Mouse (Mus musculus) hindbrain, embryonic 10.5 days (tissue): ENCODE data around the gene Fmnl2. TPM values are rescaled to one million over a fixed set of nuclear protein-coding genes. Genes with fewer than 3 reads are reported as not detected.
A peak's percentile ranks its signal among the peaks of the same experiment; 100 is the strongest.

Experiments
- DNase-seq: peaks from one replicate; pipeline ENCODE4 v3.0.0-alpha.2; 2017; ENCODE audit warnings: low spot score
- H3K27ac ChIP-seq: fragments of 300-500 bp; sonication (generic); 2 replicates; pipeline ENCODE4 v1.5.1; 2016; ENCODE audit warnings: mild to moderate bottlenecking, moderate library complexity
- H3K27me3 ChIP-seq: fragments of 300-500 bp; sonication (generic); 2 replicates; pipeline ENCODE4 v1.6.1; 2016; ENCODE audit warnings: mild to moderate bottlenecking; ENCODE audit not compliant: poor library complexity, insufficient read depth, severe bottlenecking
- H3K36me3 ChIP-seq: fragments of 300-500 bp; sonication (generic); 2 replicates; pipeline ENCODE4 v1.6.1; 2016; ENCODE audit warnings: mild to moderate bottlenecking, moderate library complexity
- H3K4me1 ChIP-seq: fragments of 300-500 bp; sonication (generic); replicated peaks from 2 replicates; pipeline ENCODE4 v1.6.1; 2016; ENCODE audit warnings: mild to moderate bottlenecking
- H3K4me3 ChIP-seq: fragments of 300-500 bp; sonication (generic); 2 replicates; pipeline ENCODE4 v1.5.1; 2016; ENCODE audit warnings: mild to moderate bottlenecking, moderate library complexity
- H3K9me3 ChIP-seq: fragments of 300-500 bp; sonication (generic); 2 replicates; pipeline ENCODE4 v1.6.1; 2016; ENCODE audit warnings: mild to moderate bottlenecking, moderate library complexity
- WGBS: fragments of 180-500 bp; shearing (Covaris S2); methylation state at CpG from one replicate; pipeline ENCODE4 v1.1.7; 2016; 5-methylcytosine and 5-hydroxymethylcytosine counted together
- polyA plus RNA-seq: library from polyadenylated mRNA; unstranded; fragments of >200 nt; fragmentation: Nextera tagmentation; extraction: Ambion mirVana; gene quantifications from 2 replicates; pipeline ENCODE4 v1.2.1, GENCODE M21; 2016

Fmnl2 gene
- polyA plus RNA-seq, 1 experiment from 2014 or later: 5.7 TPM

DNA sequence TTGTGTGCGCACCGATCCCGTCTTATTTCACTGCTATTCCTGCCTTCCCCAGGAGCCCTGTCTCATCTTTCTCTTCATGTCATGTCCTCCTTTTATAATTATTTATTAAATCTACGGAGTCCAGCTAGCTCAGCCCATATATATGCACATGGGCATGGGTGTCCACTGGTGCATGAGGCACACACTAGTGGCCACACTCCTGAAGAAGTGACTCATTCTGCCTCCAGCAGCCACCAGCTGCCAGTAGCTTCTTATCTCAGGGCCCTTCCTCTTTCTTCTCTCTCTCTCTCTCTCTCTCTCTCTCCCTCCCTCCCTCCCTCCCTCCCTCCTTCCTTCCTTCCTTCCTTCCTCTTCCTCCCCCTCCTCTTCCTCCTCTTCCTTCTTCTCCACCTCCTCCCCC lies 43.1 kb downstream of the Fmnl2 start:
- H3K4me1 ChIP-seq: 0 out of 2 replicates have a peak, but pooled peaks cover 7% of the 10 kb centered on the region
- WGBS: 90% methylated on average over 4 of the region's 4 CpGs
- H3K9me3 ChIP-seq: no peaks in the 10 kb centered on the region
- H3K36me3 ChIP-seq: no peaks in the 10 kb centered on the region
- no peaks in the 10 kb centered on the region for H3K27me3 ChIP-seq
- no peak overlapping the region for H3K4me3 ChIP-seq
- no peak for DNase-seq
- no peak overlapping the region for H3K27ac ChIP-seq

DNA sequence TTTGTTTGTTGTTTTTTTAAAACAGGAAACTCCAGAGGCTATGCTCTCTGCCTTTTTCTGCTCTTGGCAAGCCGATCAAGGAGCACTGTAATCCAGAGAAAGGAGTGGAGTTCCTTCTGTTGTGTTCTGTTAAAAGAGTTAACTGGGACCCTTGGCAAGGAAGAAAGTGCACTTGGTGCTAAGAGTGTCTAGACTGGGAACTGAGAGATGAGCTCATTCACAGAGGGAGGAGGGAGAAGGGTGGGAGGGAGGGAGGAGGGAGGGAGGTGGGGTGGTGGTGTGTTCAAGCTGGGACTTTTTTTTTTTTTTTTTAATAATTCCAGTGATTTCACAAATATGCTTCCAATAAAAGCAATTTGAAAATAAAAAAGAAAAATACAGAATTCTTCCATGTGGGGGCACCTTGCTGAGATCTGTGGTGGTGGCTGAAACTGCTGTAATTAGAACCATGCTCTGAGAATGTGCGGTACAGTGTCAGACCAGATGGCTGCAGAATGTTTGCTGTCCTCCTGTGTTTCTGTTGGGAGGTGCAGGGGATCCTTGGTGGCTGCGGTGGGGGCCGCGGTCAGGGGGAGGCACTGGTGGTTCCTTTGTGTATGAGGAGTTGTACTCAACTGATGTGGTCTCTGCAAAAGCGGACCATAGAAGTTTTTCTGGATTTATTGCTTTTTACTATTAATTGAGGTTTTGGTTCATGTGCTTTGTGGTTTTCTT lies 43.8 kb downstream of the Fmnl2 start:
- peak; percentile 18 for DNase-seq
- no peak overlapping the region for H3K4me3 ChIP-seq
- peaks cover 11% of the 10 kb centered on the region; the same call in 1 of the 2 replicates for H3K4me1 ChIP-seq
- H3K27ac ChIP-seq: no peak overlapping the region
- no peaks in the 10 kb centered on the region for H3K9me3 ChIP-seq
- no peaks in the 10 kb centered on the region for H3K27me3 ChIP-seq
- no peaks in the 10 kb centered on the region for H3K36me3 ChIP-seq
- WGBS: 83% methylated on average over 6 of the region's 6 CpGs

DNA sequence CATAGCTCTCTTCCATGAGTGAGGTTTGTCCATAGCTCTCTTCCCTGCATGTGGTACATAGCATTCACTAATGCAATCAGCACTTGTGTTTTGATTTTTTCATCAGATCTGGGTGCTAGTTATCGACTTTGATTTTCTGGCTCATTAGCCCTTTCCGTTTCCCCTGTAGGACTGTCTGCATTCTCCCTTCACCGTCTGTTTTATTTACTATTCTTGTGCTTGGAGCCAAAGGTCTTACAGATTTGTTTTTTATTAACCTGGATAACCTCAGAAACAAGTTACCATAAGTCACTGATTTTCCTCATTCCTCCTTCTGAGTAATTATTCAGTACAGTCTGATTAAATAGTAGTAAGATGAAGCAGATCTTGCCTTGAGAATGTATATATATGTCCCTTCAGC lies 44.8 kb downstream of the Fmnl2 start:
- Histone ChIP-seq H3K4me3 (no peak overlapping the region), H3K36me3 (no peaks in the 10 kb centered on the region), H3K4me1 (peaks cover 14% of the 10 kb centered on the region; the same call in 1 of the 2 replicates), H3K9me3 (no peaks in the 10 kb centered on the region), H3K27me3 (no peaks in the 10 kb centered on the region), H3K27ac (no peak overlapping the region)
- DNase-seq: no peak
- 84% methylated on average over 3 of the region's 3 CpGs for whole genome bisulfite sequencing

DNA sequence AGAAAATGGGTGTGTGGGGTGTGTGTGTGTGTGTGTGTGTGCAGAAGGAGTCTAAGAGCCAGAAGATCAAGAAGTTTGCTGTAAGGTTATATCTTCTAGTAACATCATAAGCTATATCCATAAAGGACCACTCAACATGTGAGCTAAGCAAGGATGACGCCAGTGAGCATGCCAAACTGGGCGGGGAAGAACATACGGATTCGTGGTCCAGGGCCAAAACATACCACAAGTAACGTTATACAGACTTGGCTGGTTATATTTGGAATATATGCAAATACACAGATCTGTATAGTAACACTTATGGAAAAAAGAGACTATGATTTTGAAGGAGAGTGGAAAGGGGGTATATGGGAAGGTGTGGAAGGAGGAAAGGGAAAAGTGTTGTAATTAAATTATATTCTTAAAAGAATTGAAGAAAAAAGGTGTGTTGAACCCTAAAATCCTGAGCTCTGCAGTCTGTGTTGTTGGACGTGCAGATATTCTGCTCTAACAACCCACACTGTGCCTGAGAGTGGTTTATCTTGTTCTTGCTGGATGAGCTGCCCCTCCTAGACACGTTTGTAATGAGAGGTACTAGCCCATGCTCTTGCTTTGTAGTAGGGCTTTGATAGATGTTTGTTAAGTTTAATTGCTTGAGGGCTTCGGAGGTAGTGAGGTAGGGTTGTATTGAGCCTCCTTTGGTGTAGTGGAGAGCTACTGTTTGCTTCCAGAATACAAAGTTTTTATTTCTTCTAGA lies 45.7 kb downstream of the Fmnl2 start:
- H3K36me3 ChIP-seq: no peaks in the 10 kb centered on the region
- H3K4me1 ChIP-seq: peaks cover 14% of the 10 kb centered on the region; the same call in 1 of the 2 replicates
- no peak for DNase-seq
- no peaks in the 10 kb centered on the region for H3K9me3 ChIP-seq
- no peaks in the 10 kb centered on the region for H3K27me3 ChIP-seq
- no peak overlapping the region for H3K4me3 ChIP-seq
- no peak overlapping the region for H3K27ac ChIP-seq
- 87% methylated on average over 8 of the region's 8 CpGs for WGBS

DNA sequence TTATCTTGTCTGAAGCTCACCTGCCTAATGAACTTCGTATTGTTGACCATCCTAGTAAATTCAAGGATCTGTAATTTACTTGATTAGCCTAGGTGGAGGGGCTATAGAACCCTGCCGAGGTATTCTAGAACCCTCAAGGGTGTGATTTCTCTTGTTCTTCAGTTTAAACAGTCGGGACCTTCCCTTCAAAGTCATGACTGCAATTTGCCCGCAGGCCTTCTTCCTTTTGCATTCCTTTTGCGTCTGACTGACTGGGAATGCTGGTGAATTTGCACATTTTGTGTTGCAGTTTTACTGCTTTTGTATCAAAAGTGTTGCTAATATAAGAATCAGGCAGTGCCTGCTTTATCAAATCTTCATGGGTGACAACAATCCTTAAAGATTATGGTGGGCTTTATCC lies 46.9 kb downstream of the Fmnl2 start:
- Histone ChIP-seq H3K36me3 (no peaks in the 10 kb centered on the region), H3K27ac (no peak overlapping the region), H3K9me3 (no peaks in the 10 kb centered on the region), H3K27me3 (no peaks in the 10 kb centered on the region), H3K4me3 (no peak overlapping the region), H3K4me1 (peaks cover 11% of the 10 kb centered on the region; the same call in 1 of the 2 replicates)
- DNase-seq: no peak
- WGBS: 78% methylated on average over 5 of the region's 5 CpGs

DNA sequence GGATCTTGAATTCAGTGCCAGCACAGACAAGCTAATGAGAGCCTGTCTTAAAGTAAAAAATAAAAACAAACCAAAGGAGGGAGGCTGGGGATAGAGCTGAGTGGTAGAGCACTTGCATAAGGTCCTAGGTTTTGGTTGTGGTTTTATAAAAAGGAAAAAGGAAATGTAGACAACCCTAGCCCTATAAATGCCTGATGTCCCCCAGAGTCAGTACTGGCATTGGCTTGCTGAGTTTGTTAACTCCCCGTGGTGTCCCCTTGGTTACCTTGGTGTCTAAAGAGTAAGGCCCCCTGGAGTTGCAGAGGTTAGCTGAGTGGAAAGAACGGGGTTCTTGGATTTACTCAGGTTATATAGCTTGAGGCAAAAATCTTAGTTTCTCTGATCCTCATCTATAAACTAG lies 55.7 kb downstream of the Fmnl2 start:
- Histone ChIP-seq H3K27ac (no peak overlapping the region), H3K4me3 (no peak overlapping the region), H3K4me1 (peaks cover 19% of the 10 kb centered on the region), H3K27me3 (no peaks in the 10 kb centered on the region), H3K9me3 (no peaks in the 10 kb centered on the region), H3K36me3 (no peaks in the 10 kb centered on the region)
- WGBS: 26% methylated on average over 2 of the region's 2 CpGs
- no peak for DNase-seq

DNA sequence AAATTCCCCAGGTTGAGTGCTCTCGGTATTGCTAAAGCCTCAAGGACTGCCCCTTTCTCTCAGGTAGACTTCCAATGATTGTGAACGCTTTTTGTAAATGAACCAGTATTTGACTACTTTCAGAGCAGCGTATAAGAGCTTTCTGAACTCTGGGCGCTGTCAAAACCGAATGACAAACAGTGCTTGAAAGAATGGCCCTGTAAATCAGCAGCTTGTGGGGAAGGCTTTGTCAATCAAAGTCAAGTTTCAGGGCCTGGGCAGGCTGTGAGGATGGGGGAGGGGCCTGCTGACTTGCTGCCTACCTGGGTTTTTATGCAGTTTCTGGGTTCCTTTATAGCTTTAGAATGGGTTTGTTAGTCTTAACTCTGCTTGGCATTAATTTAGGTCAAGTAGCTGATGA lies 56.1 kb downstream of the Fmnl2 start:
- H3K27ac ChIP-seq: no peak overlapping the region

DNA sequence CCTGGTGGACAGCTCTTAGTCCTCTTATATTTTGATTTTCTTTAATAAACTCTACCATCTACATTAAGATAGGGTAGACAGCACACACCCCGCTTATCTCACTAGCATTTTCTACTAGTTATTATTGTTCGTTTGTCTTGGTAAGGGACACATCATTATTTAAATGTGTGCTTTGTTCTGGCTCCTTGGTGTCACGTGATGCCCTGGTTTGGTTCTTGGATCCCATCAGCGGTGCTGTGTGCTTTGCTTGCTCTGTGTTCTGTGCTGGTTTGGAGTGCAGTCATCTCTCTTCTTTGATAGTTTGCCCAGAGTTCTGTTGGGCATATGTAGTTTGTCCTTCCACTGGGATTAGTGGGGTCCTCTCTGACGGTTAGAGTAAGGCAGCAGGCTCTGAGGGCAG lies 57.9 kb downstream of the Fmnl2 start:
- no peak overlapping the region for H3K27ac ChIP-seq
- peaks cover 23% of the 10 kb centered on the region for H3K4me1 ChIP-seq
- no peak for DNase-seq
- no peak overlapping the region for H3K4me3 ChIP-seq
- H3K27me3 ChIP-seq: no peaks in the 10 kb centered on the region
- WGBS: 88% methylated on average over 5 of the region's 5 CpGs
- H3K36me3 ChIP-seq: no peaks in the 10 kb centered on the region
- H3K9me3 ChIP-seq: no peaks in the 10 kb centered on the region

More for the DNA sequence above, 56.1 kb downstream of the Fmnl2 start:
- peaks cover 21% of the 10 kb centered on the region for H3K4me1 ChIP-seq
- no peak overlapping the region for H3K4me3 ChIP-seq
- WGBS: 20% methylated on average over 5 of the region's 5 CpGs
- no peaks in the 10 kb centered on the region for H3K36me3 ChIP-seq
- H3K9me3 ChIP-seq: no peaks in the 10 kb centered on the region
- no peaks in the 10 kb centered on the region for H3K27me3 ChIP-seq
- no peak for DNase-seq

DNA sequence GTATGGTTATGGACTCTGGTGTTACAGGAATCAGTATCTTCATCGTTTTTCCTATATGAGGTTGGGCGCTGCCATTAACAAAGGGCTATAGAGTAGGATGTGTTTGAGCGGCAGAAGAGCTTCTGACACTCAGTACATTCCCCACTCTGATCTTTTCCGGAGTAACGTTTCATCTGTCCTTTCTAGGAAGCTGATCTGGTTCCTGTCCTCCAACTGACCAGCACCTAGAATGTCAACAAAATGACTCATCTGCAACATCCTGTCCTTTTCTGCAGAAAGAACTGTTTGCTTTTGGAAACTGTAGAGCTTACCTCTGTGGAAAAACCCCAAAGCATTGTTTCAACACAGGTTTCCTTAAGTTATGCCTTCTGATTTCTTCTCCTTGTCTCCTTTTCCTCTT lies 60.4 kb downstream of the Fmnl2 start:
- WGBS: 79% methylated on average over 5 of the region's 5 CpGs
- peaks cover 23% of the 10 kb centered on the region for H3K4me1 ChIP-seq
- DNase-seq: no peak
- no peaks in the 10 kb centered on the region for H3K27me3 ChIP-seq
- no peaks in the 10 kb centered on the region for H3K9me3 ChIP-seq
- H3K36me3 ChIP-seq: no peaks in the 10 kb centered on the region
- H3K4me3 ChIP-seq: no peak overlapping the region
- no peak overlapping the region for H3K27ac ChIP-seq

DNA sequence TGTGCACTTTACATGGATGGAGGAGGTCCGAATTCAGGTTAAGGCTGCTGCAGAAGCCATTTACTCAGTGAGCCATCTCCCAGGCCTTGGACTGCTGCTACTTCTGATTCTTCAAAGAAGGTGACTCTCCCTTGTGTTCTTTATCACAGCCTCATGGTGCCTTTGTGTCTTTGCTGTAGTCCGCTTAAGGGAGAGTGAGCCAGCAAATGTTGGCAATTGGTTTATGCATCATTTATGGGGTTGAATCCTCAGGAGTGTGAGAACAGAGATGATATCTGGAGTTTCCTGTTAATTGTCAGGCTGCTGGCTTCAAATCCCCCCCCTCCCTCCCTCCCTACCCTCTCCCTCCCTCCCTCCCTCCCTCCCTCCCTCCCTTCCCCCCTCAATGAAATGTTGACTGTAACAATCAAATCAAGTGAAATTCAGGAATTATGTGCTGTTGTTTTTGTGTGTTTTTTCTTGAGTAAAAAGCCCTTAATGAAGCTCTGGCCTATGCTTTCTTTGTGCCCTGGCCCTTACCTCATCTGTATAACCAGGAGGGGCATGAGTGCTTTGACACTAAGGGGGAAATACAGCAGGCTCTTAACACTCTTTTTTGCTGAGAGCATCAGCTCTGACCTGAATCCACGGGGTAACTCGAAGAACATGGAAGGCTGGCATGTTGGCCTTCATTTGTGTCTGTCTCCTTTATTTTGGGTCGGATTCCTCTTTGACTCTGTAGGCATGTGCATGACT lies 63.2 kb downstream of the Fmnl2 start:
- H3K4me1 ChIP-seq: peaks cover 13% of the 10 kb centered on the region; the same call in 1 of the 2 replicates
- H3K36me3 ChIP-seq: no peaks in the 10 kb centered on the region
- DNase-seq: no peak
- H3K27me3 ChIP-seq: no peaks in the 10 kb centered on the region
- WGBS: 97% methylated on average over 5 of the region's 5 CpGs
- H3K4me3 ChIP-seq: no peak overlapping the region
- H3K27ac ChIP-seq: no peak overlapping the region
- H3K9me3 ChIP-seq: no peaks in the 10 kb centered on the region

DNA sequence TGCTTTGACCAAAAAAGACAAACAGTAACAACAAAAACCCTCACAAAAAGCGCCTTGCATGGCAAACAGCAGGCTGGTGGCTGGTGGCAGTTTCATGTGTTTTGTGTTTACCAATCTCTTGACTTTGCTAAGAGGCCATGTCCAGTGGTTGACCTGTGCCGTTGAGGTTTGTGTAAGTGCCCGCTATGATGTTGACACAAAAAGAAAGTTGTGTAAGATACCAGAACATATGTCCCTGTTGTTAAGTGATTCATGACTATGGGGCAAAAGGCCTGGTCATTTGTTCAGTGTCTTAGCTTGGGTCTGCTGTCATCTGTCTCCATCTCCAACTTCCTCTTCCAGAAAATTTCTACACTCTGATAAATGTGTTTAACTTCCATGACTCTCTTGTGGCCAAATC lies 67.4 kb downstream of the Fmnl2 start:
- 94% methylated on average over 3 of the region's 3 CpGs for whole genome bisulfite sequencing
- Histone ChIP-seq H3K4me3 (no peak overlapping the region), H3K27me3 (no peaks in the 10 kb centered on the region)

DNA sequence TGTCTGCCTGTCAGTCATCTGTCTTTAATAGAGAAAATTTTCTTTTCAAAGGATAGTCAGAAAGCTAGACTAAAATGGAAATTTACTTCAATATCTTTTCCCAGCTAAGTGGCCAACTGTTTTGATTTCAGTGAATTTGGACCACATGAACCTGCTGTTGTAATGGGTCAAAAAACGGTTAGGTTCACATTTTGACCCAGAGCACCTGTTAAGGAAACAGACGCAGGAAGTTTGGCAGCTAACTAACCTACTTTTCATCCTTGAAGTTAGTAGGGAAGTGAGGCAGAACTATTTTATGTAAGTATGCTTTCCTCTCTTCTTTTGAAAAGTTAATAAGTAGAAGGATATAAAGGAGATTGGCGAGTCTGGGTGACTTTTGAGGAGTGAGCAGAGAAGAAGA lies 69.7 kb downstream of the Fmnl2 start:
- WGBS: 57% methylated on average over 3 of the region's 3 CpGs
- Histone ChIP-seq H3K9me3 (no peaks in the 10 kb centered on the region), H3K36me3 (no peaks in the 10 kb centered on the region), H3K4me3 (no peak overlapping the region), H3K4me1 (peaks cover 25% of the 10 kb centered on the region), H3K27me3 (no peaks in the 10 kb centered on the region), H3K27ac (peak overlapping the region; percentile 42)
- DNase-seq: no peak

More for the DNA sequence above, 67.4 kb downstream of the Fmnl2 start:
- Histone ChIP-seq H3K36me3 (no peaks in the 10 kb centered on the region), H3K9me3 (no peaks in the 10 kb centered on the region), H3K4me1 (peaks cover 27% of the 10 kb centered on the region), H3K27ac (no peak overlapping the region)
- no peak for DNase-seq

DNA sequence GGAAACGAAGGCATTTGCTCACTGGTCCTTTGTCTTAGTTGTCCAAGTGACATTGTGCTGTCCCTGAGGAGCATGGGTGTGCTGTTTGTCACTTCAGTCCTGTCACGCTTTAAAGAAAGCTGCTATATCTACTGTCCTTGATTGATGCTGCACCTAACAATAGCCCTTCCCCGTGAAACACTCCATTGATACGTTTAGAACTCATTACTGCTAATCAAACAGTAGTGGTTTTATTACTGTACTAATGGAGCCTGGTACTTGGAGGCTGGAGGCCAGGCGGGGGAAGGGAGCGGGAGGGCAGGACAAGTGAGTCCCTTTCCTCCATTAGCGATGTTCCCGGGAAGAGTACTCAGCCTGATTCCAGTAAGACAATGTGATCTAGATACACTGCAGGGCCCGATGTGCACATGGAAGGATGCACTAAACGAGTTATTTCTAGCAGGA lies 70.2 kb downstream of the Fmnl2 start:
- Histone ChIP-seq H3K9me3 (no peaks in the 10 kb centered on the region), H3K4me1 (peaks cover 25% of the 10 kb centered on the region), H3K27me3 (no peaks in the 10 kb centered on the region), H3K4me3 (no peak overlapping the region), H3K27ac (peak overlapping the region; percentile 42), H3K36me3 (no peaks in the 10 kb centered on the region)
- WGBS: 37% methylated on average over 10 of the region's 10 CpGs
- peak; percentile 20 for DNase-seq
